Mouse (Mus musculus) midbrain, postnatal 0 days (tissue): ENCODE results near the gene Sbk3. TPM values are rescaled to one million over a fixed set of nuclear protein-coding genes. Genes with fewer than 3 reads are reported as not detected.

ENCODE experiments used
- ATAC-seq: fragments of 200-750 bp; cut with Nextera tagmentation; 2 replicates; pipeline ENCODE4 v1.8.0; 2017; ENCODE audit warnings: moderate number of reproducible peaks, mild to moderate bottlenecking, moderate TSS enrichment, moderate library complexity; ENCODE audit not compliant: low FRiP score
- DNase-seq: peaks from one replicate; pipeline ENCODE4 v3.0.0-alpha.2; 2015; ENCODE audit warnings: low spot score
- H3K27ac ChIP-seq: fragments of 300-500 bp; sonication (generic); 2 replicates; pipeline ENCODE4 v1.5.1; 2014; ENCODE audit warnings: low read depth, mild to moderate bottlenecking, low read length, mixed read lengths
- H3K27me3 ChIP-seq: fragments of 300-500 bp; sonication (generic); 2 replicates; pipeline ENCODE4 v1.6.1; 2014; ENCODE audit warnings: low read length, control low read depth, mixed read lengths; ENCODE audit not compliant: insufficient read depth
- H3K36me3 ChIP-seq: fragments of 300-500 bp; sonication (generic); 2 replicates; pipeline ENCODE4 v1.6.1; 2014; ENCODE audit warnings: low read length, control low read depth, mixed read lengths; ENCODE audit not compliant: insufficient read depth
- H3K4me1 ChIP-seq: fragments of 300-500 bp; sonication (generic); 2 replicates; pipeline ENCODE4 v1.6.1; 2014; ENCODE audit warnings: mild to moderate bottlenecking, control low read depth, antibody characterized with exemption, low read length, mixed read lengths; ENCODE audit not compliant: insufficient read depth
- H3K4me2 ChIP-seq: fragments of 300-500 bp; sonication (generic); 2 replicates; pipeline ENCODE4 v1.6.1; 2014; ENCODE audit warnings: low read depth, mild to moderate bottlenecking, low read length, mixed read lengths; ENCODE audit not compliant: poor library complexity, severe bottlenecking
- H3K4me3 ChIP-seq: fragments of 300-500 bp; sonication (generic); 2 replicates; pipeline ENCODE4 v1.5.1; 2014; ENCODE audit warnings: low read depth, mild to moderate bottlenecking, low read length, moderate library complexity
- H3K9ac ChIP-seq: fragments of 300-500 bp; sonication (generic); replicated peaks from 2 replicates; pipeline ENCODE4 v1.6.1; 2014; ENCODE audit warnings: mild to moderate bottlenecking, low read length, moderate library complexity, mixed read lengths; ENCODE audit not compliant: poor library complexity, severe bottlenecking
- H3K9me3 ChIP-seq: fragments of 300-500 bp; sonication (generic); 2 replicates; pipeline ENCODE4 v1.6.1; 2016; ENCODE audit warnings: low read length, control low read depth
- CTCF ChIP-seq: IDR thresholded peaks from 2 replicates; pipeline ENCODE4 v1.5.1; 2016; ENCODE audit warnings: antibody characterized with exemption, mild to moderate bottlenecking
- WGBS: fragments of 180-500 bp; shearing (Covaris S2); extraction: QIAGEN DNeasy Blood & Tissue Kit; methylation state at CpG from one replicate; pipeline ENCODE4 v1.1.7; 2014; 5-methylcytosine and 5-hydroxymethylcytosine counted together
- polyA plus RNA-seq: library from polyadenylated mRNA; unstranded; fragments of >200 nt; fragmentation: Nextera tagmentation; extraction: Ambion mirVana; gene quantifications from 2 replicates; pipeline ENCODE4 v1.2.1, GENCODE M21; 2015
- total RNA-seq: library from RNA; depleted of rRNA; stranded (reverse); fragments of >200 nt; gene quantifications from 2 replicates; pipeline ENCODE4 v1.2.3, GENCODE M21; 2014

The Sbk3 gene
- total and polyA plus RNA-seq, 2 experiments from 2014 or later: 0.46 to 0.49 TPM

DNA sequence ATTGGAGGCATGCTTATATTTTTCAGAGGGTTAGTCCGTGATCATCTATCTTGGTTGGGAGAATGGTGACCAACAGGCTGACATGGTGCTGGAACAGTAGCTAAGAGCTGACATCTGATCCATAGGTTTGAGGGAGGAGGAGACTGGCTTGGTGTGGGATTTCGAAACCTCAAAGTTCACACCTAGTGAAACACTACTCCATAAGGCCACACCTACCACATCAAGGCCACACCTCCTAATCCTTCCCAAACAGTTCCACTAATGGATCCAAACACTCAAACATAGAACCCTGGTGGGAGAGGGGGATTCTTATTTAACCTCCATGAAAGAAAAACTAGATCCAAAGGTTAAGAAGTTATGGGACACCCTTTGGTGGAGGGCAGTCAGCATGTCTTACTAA, 46.0 kb upstream of the Sbk3 start:
- Histone ChIP-seq H3K36me3 (peaks cover 7% of the 10 kb centered on the region), H3K4me3 (no peak overlapping the region), H3K9me3 (no peaks in the 10 kb centered on the region), H3K4me1 (peaks cover 7% of the 10 kb centered on the region; the same call in 1 of the 2 replicates), H3K4me2 (no peak overlapping the region), H3K27ac (no peak overlapping the region), H3K27me3 (no peaks in the 10 kb centered on the region), H3K9ac (no peak overlapping the region)
- 96% methylated on average over 2 of the region's 2 CpGs for WGBS
- ATAC-seq (no peak), DNase-seq (no peak)
- TF ChIP-seq CTCF: no peak

- ATAC-seq: no peak
- WGBS: 53% methylated on average over 3 of the region's 3 CpGs
- Histone ChIP-seq H3K9me3 (no peaks in the 10 kb centered on the region), H3K9ac (peak overlapping the region; percentile 72; the same call in 1 of the 2 replicates), H3K27ac (peak overlapping the region; percentile 97), H3K36me3 (peaks cover 15% of the 10 kb centered on the region), H3K4me1 (peaks cover 1% of the 10 kb centered on the region; the same call in 1 of the 2 replicates), H3K27me3 (no peaks in the 10 kb centered on the region), H3K4me2 (peak overlapping the region; percentile 73), H3K4me3 (peak overlapping the region; percentile 85)
- DNase-seq: no peak
- TF ChIP-seq CTCF: no peak
These were observed 45.1 kb upstream of the Sbk3 start for GRCm38 (mm10) chr7:5016057-5016456.

DNA sequence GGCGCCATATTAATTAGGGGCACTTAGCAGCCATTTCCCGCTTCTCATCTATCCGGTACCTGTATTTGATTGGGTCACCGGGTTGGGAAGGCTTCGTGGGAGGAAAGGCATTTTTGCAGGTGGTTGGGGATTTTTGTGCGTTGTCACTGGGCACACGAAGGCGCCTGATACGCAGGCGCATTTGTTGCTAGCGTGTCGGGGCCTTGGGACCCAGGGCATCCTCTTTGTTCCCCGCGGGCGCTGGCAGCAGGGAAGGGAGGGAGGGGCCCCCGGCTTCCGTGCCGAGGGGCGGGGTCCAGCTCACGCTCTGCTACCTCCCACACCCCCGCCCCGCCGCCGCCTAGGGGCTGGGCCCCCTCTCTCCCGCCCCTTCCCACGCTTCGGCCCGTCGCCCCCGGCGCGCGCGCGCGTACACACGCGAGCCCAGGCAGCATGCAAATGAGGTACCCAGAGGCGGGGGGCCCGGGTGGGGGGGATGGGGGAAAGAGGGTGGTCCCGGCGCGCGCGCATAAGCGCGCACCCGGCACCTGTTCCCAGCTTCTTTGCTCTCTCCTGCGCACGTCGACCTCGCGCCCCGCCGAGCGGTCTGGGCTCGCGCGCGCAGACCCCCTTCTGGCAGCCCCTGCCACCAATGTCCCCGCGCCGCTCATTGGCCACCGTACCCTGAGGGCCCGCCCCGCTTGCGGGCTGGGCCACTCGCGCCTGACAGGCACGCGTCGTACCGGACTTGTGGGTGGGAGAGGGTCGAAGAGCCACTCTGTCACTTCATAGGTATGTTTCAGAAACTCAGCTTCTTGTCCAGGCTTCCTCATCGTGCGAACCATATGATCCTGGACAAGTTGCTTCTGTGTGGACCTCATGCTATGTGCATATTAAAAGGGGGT, 44.4 kb upstream of the Sbk3 start, which contains the start of gene Gm44973:
TSS of gene Gm44973 (plus strand) at position 379 of the 884 bp plus-strand sequence.
- Histone ChIP-seq H3K9ac (peak within 1 kb of the TSS; percentile 92), H3K4me2 (peak within 1 kb of the TSS; percentile 73), H3K9me3 (no peaks in the 10 kb centered on the region), H3K4me1 (no peaks in the 10 kb centered on the region), H3K36me3 (peaks cover 20% of the 10 kb centered on the region), H3K4me3 (peak within 1 kb of the TSS; percentile 85), H3K27me3 (no peaks in the 10 kb centered on the region), H3K27ac (peak within 1 kb of the TSS; percentile 97)
- under 1% methylated on average over 58 of the region's 76 CpGs for WGBS
- TF ChIP-seq CTCF: no peak
- ATAC-seq (peak; percentile 85), DNase-seq (peak; percentile 97)

DNA sequence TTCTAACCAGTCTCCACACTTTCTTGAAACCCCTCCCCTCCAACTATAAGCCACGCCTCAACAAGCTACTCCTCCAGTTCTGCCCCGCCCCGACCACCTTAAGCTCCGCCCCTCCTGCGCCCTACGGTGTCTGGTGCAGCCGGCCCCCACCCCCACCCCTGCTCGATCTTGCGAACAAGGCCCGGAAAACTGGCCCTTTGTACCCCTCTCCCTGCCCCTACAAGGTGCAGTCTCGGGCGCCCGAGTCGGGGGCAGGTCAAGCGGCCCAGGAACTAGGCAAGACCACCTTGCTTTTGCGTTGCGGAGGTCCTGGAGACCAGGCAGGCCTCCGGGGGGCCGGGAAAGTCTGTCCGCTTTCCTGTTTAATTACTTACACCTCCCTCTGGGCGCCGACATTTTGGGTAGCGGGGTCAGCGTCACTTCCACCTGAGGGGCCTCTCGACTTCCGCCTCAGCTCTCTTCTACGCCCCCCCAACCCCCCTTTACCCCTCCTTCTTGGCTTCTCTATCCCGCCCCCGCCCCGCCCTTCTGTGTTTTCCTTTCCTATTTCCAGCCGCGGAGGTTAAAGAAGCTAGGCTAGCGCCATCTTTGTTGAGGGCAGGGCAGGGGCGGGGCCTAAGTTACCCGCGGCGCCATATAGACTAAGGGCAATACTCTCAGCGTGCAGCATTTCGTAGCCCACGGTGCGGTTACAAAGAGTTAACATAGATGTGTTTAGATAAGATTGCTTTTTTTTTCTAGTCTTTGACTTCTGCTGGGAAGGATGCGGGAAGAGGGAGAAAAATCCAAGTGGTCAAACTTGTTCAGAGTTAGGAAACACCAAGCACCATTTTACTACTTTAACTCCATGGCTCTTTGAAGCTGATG, 43.5 kb upstream of the Sbk3 start, which contains the start of the genes Zfp524 and Fiz1:
TSS of gene Zfp524 (plus strand) at position 165 of the 867 bp plus-strand sequence.
TSS of gene Fiz1 (minus strand) at position 447 of the 867 bp plus-strand sequence.
- Histone ChIP-seq H3K9me3 (no peaks in the 10 kb centered on the region), H3K4me1 (no peaks in the 10 kb centered on the region), H3K4me2 (peak within 1 kb of the TSS; percentile 73), H3K36me3 (peaks cover 27% of the 10 kb centered on the region), H3K9ac (peak within 1 kb of the TSS; percentile 92), H3K27ac (peak within 1 kb of the TSS; percentile 97), H3K4me3 (peak within 1 kb of the TSS; percentile 85), H3K27me3 (no peaks in the 10 kb centered on the region)
- DNase-seq: peak; percentile 98
- no peak for TF ChIP-seq CTCF
- WGBS: under 1% methylated on average over 40 of the region's 42 CpGs
- ATAC-seq: peak; percentile 86

DNA sequence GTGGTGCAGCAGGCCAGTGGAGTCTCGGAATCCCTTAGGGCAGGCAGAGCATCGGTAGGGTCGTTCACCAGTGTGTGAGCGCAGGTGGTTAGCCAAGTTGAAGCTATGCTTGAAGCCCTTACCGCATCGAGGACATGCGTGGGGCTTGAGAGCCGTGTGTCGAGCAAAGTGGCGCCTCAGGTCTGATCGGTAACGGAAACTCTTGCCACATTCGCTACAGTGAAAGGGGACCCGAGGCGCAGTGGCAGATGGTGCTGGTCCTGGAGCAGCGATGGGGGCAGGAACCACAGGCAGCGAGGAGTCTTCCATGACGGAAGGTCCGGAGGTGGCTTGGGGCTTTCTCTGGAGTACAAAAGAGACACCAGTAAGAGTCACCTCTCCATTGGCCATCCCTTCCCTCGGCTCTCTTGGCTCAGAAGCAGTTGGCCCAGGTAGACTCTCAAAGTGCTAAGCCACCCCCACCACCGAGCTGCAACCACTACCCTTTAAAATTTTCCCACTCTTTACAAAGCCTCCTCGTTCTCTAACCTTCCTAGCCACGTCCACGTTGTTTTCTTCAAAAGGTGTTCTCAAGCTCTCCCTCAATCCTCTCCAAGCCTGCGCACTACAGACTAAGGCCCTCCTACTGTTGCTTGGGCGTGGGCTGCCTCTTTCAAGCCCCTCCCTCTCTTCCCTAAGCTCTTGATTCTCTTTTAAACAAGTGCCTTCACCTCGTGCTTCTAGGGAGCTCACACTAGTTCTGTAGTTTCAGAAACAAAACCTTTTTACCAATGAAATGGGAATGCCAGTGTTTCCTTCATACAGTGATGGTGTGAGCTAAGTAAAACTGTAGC, 41.9 kb upstream of the Sbk3 start:
- Histone ChIP-seq H3K27ac (no peak overlapping the region), H3K4me1 (no peaks in the 10 kb centered on the region), H3K4me3 (no peak overlapping the region), H3K36me3 (peaks cover 43% of the 10 kb centered on the region), H3K27me3 (no peaks in the 10 kb centered on the region), H3K4me2 (no peak overlapping the region), H3K9ac (no peak overlapping the region), H3K9me3 (no peaks in the 10 kb centered on the region)
- ATAC-seq (no peak), DNase-seq (no peak)
- 92% methylated on average over 27 of the region's 27 CpGs for WGBS
- TF ChIP-seq CTCF: no peak
